Mouse (Mus musculus) MEL (cell line): Measurements from ENCODE around the gene Dlk1. TPM values are rescaled to one million over a fixed set of nuclear protein-coding genes. Genes with fewer than 3 reads are reported as not detected.

Experiments
- DNase-seq: peaks from one replicate; pipeline ENCODE4 v3.0.0; 2011; ENCODE audit warnings: low read depth, low spot score
- H3K27ac ChIP-seq: 2 replicates; pipeline ENCODE4 v1.5.1; 2012; ENCODE audit warnings: low read depth, mild to moderate bottlenecking, control low read depth, low read length, moderate library complexity; ENCODE audit not compliant: control insufficient read depth
- H3K27me3 ChIP-seq, 2 experiments: fragments of 150-350 bp in 1 of 2; sonication (generic) in 1 of 2; 2 replicates each; pipeline ENCODE4 v1.6.1; 2012; ENCODE audit warnings: low read length in 2 of 2, mild to moderate bottlenecking in 2 of 2, improper control_type of control experiment in 1 of 2, moderate library complexity in 1 of 2; ENCODE audit not compliant: insufficient read depth in 2 of 2, control insufficient read depth in 1 of 2
- H3K36me3 ChIP-seq, 2 experiments: 2 replicates each; pipeline ENCODE4 v1.6.1; 2012 to 2014; ENCODE audit warnings: low read length in 2 of 2, improper control_type of control experiment in 1 of 2, inconsistent platforms in 1 of 2, mild to moderate bottlenecking in 1 of 2; ENCODE audit not compliant: insufficient read depth in 2 of 2, control insufficient read depth in 1 of 2
- H3K4me1 ChIP-seq, 2 experiments: fragments of 150-350 bp in 1 of 2; sonication (generic) in 1 of 2; 2 replicates each; pipeline ENCODE4 v1.6.1; 2012; ENCODE audit warnings: low read length in 2 of 2, improper control_type of control experiment in 1 of 2, mild to moderate bottlenecking in 1 of 2; ENCODE audit not compliant: insufficient read depth in 2 of 2, control insufficient read depth in 1 of 2
- H3K4me3 ChIP-seq, 2 experiments: fragments of 150-350 bp in 1 of 2; sonication (generic) in 1 of 2; 2 replicates each; pipeline ENCODE4 v1.5.1; 2012; ENCODE audit warnings: low read depth in 2 of 2, low read length in 2 of 2, mild to moderate bottlenecking in 2 of 2, moderate library complexity in 2 of 2, control low read depth in 1 of 2, improper control_type of control experiment in 1 of 2; ENCODE audit not compliant: control insufficient read depth in 1 of 2, insufficient read depth in 1 of 2
- H3K79me2 ChIP-seq: 2 replicates; pipeline ENCODE4 v1.6.1; 2012; ENCODE audit warnings: mild to moderate bottlenecking, low read length, moderate library complexity; ENCODE audit not compliant: control insufficient read depth, poor library complexity, insufficient read depth
- H3K9ac ChIP-seq: 2 replicates; pipeline ENCODE4 v1.6.1; 2012; ENCODE audit warnings: low read depth, mild to moderate bottlenecking, control low read depth, low read length, moderate library complexity; ENCODE audit not compliant: control insufficient read depth, poor library complexity, severe bottlenecking
- H3K9me3 ChIP-seq: fragments of 150-350 bp; sonication (generic); replicated peaks from 2 replicates; pipeline ENCODE4 v1.6.1; 2012; ENCODE audit warnings: mild to moderate bottlenecking, low read length, improper control_type of control experiment, moderate library complexity; ENCODE audit not compliant: insufficient read depth
- CHD2 ChIP-seq: IDR thresholded peaks from 2 replicates; pipeline ENCODE4 v1.6.1; 2011; ENCODE audit warnings: low read length, improper control_type of control experiment
- CTCF ChIP-seq, 3 experiments: IDR thresholded peaks in 2 of 3; conservative IDR thresholded peaks in 1 of 3; 2 replicates each; pipeline ENCODE4 v1.5.1; 2011 to 2012; ENCODE audit warnings: low read length in 3 of 3, low read depth in 2 of 3, mild to moderate bottlenecking in 2 of 3, improper control_type of control experiment in 1 of 3, inconsistent platforms in 1 of 3, mixed read lengths in 1 of 3, moderate library complexity in 1 of 3; ENCODE audit not compliant: control insufficient read depth in 1 of 3, insufficient read depth in 1 of 3, poor library complexity in 1 of 3, severe bottlenecking in 1 of 3
- RAD21 ChIP-seq: IDR thresholded peaks from 2 replicates; pipeline ENCODE4 v1.6.1; 2011; ENCODE audit warnings: mild to moderate bottlenecking, low read depth, low read length, improper control_type of control experiment
- RCOR1 ChIP-seq: IDR thresholded peaks from 2 replicates; pipeline ENCODE4 v1.6.1; 2012; ENCODE audit warnings: low read depth, mild to moderate bottlenecking, inconsistent platforms, low read length, improper control_type of control experiment
- ZMIZ1 ChIP-seq: IDR thresholded peaks from 2 replicates; pipeline ENCODE4 v1.6.1; 2012; ENCODE audit warnings: low read depth, mild to moderate bottlenecking, inconsistent platforms, low read length, improper control_type of control experiment, moderate library complexity
- polyA plus RNA-seq, 2 experiments: library from polyadenylated mRNA; stranded (reverse) in 1 of 2; unstranded in 1 of 2; fragments of >175 nt in 1 of 2; fragments of >200 nt in 1 of 2; gene quantifications; 2 replicates each; pipeline versions ENCODE4 v1.2.1 to v1.2.4; 2012; ENCODE audit warnings: low replicate concordance in 2 of 2, low read depth in 1 of 2; ENCODE audit not compliant: insufficient read length in 2 of 2, insufficient read depth in 1 of 2, missing spikeins in 1 of 2
- total RNA-seq: library from RNA; depleted of rRNA; stranded (reverse); fragments of 300-350 nt; gene quantifications from 2 replicates; pipeline ENCODE4 v1.2.3, GENCODE M21; 2012

Dlk1 gene
- total and polyA plus RNA-seq, 3 experiments: not detected

GRCm38 (mm10) chr12:109445499-109446235 is 7.0 kb upstream of the Dlk1 start:
- no peak overlapping the region for H3K27ac ChIP-seq
- no peak for DNase-seq
- H3K36me3 ChIP-seq: peaks cover 0 to 4% of the 10 kb centered on the region in 2 experiments; a peak in 2 of 4 replicates
- peaks cover 4 to 18% of the 10 kb centered on the region in 2 experiments for H3K4me1 ChIP-seq
- H3K4me3 ChIP-seq: peak overlapping the region in 1 of 2 experiments; percentile 26; a peak in 2 of 4 replicates
- 0 out of 2 replicates have a peak overlapping the region, but pooled peaks have one; percentile 0 for H3K9ac ChIP-seq
- TF ChIP-seq RCOR1: no peak
- TF ChIP-seq, all 39 proteins: peak for 0
- Histone ChIP-seq H3K27me3 (no peaks in the 10 kb centered on the region), H3K9me3 (no peaks in the 10 kb centered on the region), H3K79me2 (no peaks in the 10 kb centered on the region)

GRCm38 (mm10) chr12:109446236-109446941 is 6.2 kb upstream of the Dlk1 start:
- DNase-seq: peak; percentile 52
- Histone ChIP-seq H3K4me3 (peak overlapping the region; percentile 26 to 41), H3K27me3 (no peaks in the 10 kb centered on the region), H3K79me2 (no peaks in the 10 kb centered on the region), H3K9me3 (no peaks in the 10 kb centered on the region), H3K4me1 (peaks cover 0 to 11% of the 10 kb centered on the region in 2 experiments; a peak in 1 of 4 replicates), H3K9ac (0 out of 2 replicates have a peak overlapping the region, but pooled peaks have one; percentile 0), H3K27ac (no peak overlapping the region), H3K36me3 (0 out of 4 replicates have a peak, but pooled peaks cover 0 to 3% of the 10 kb centered on the region in 2 experiments)
- TF ChIP-seq CTCF (IDR thresholded peaks at IDR 0.05 in 2 of 3, conservative IDR thresholded peaks at IDR 0.05 in 1 of 3; ENCODE audit: control insufficient read depth in 1 of 3, insufficient read depth in 1 of 3, low read depth in 2 of 3, low read length in 3 of 3, poor library complexity in 1 of 3, severe bottlenecking in 1 of 3) (peak in 1 of 3 experiments; percentile 6; a peak in 1 of 6 replicates), ZMIZ1 (no peak), CHD2 (no peak)

DNA sequence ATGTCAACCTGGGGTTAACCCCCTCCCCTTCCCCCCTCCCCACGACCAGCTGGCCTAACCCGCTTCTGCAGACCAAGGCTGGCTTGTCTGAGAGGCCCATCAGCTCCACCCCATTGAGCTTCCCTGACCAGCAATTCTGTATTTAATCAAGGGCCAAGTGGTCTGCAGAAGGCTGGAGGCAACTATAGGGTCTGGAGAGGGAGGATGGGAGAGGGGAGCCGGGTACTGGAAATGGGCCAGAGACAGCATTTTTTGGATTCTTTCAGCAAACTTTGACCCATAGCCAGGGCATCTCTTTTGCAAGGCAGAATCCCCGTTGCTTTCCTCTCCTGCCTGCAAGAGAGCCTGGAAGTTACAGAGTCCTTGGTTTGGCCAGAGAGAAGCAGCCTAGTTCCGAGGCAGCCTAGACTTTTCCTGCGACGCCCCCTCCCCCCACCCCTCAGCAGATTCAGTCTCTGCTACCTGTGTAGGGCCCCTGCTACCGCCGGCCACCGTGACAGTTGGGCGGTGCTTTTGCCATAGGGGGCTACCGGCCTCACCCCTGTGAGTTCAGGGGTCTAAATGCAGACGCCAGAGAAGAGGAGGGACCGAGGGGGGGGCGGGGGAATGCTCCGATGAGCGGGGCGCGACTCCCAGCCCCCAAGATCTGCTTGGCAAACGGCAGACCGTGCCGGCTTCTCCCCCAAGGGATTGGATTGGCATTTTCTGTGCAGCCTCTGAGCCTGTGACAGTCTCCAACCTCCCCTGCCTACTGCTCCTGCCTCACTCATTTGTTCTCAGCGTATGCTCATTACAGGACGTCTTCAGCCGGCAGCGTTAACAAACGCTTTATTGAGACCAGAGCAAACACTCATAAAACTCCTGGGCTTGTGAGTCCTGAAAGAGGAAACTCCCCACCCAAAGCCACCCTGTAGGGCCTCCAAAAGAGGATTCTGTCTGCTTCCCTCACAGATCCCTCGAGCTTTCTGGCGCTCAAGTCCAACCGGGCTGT is 2.9 kb upstream of the Dlk1 start:
- Histone ChIP-seq H3K27me3 (no peaks in the 10 kb centered on the region), H3K9ac (no peak overlapping the region), H3K79me2 (no peaks in the 10 kb centered on the region), H3K4me1 (0 out of 4 replicates have a peak, but pooled peaks cover 0 to 7% of the 10 kb centered on the region in 2 experiments), H3K4me3 (no peak overlapping the region), H3K9me3 (no peaks in the 10 kb centered on the region), H3K36me3 (no peaks in the 10 kb centered on the region), H3K27ac (no peak overlapping the region)
- DNase-seq: no peak
- TF ChIP-seq RAD21: no peak
